Mouse (Mus musculus): ENCODE data around the gene Tcstv3.

DNA sequence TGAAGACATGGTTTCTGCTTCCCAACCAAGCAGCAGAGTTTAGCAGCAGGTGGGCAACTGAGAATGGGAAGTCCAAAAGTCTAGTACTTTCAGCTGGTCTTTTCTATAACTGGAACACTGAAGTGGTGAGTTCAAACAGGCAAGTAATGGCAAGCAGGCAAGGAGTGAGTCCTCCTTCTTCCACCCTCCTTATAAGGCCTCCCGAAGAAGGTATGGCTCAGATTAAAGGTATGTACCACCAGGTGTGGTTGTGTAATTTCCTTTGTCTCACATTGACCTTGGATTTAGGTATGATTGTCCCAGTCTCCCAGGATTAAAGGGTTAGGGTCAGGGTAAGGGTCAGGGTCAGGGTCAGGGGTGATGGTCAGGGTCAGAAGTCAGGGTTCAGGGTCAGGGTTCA is 4.0 kb downstream of the Tcstv3 start:
- TF ChIP-seq CTCF (IDR thresholded peaks at IDR 0.05; ENCODE audit: control insufficient read depth, insufficient read depth, insufficient replicate concordance, low read depth, low read length) (no peak), POLR2A (IDR thresholded peaks at IDR 0.05; ENCODE audit: control insufficient read depth, low read depth, low read length) (no peak)

Data from testis, adult 2 months (tissue).